Mouse (Mus musculus): ENCODE results near the gene Smc1b.
"Not testable (repeated sequence)": the region's sequence is repeated elsewhere in the genome, so short reads cannot be mapped to it uniquely, and the experiment has no call there.

Smc1b gene

DNA sequence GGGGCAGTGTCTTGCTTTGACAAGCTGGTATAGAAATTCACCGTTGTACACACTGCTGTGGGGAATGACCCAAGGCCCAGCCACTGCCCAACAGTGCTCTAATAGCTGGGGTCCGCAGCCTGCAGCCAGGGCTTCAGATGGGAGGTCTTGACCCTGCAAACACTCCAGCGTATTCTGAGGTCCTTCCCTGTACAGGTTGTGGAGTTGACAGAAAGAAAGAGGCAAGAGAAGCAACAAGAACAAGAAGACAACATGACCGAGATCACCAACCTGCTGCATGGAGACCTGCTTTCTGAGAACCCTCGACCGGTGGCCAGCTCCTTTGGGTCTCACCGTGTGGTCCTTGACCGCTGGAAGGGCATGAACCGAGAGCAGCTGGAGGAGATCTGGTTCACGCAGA, 9.5 kb upstream of the Smc1b start:
- in situ Hi-C loops (cut with MboI, MseI): loop anchor here in 1 of 2 experiments (5.0 kb wide), 1 partner anchor 1814 kb away; no protein-coding TSS in a partner anchor

DNA sequence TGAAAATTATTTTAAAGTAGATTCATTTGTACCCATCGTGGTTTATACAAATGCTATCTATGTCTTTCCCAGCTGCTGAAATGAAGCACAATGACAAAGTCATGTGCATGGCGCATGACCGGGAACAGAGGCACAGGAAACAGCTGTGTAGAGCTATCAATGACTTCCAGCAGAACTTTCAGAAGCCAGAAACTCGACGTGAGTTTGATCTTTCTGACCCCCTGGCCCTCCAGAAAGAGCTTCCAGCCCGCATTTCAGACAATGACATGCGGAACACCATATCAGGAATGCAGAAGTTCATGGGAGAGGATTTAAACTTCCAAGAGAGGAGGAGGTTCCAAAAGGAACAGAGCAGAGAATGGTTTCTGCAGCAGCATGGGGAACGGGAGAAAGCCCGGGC, 3.4 kb upstream of the Smc1b start:
- in situ Hi-C loops (cut with MboI, MseI): no loop called here

DNA sequence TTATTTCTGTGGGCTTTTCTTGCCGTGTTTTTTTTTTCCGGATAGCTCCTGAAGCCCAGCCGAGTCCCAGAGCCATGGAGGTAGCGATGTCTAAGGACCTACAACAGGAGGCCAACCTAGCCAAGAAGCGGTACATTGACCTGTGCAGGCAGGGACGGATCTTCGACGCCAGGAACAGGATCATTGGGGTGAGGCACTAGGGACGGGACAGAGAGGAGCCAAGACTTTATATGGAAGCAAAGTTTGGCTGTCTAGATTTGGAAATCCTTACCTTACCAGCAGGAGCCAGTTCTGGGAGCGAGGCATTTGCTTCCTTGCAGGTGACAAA, 393 bp upstream of the Smc1b start:
- in situ Hi-C loops (cut with MboI, MseI): no loop called here

DNA sequence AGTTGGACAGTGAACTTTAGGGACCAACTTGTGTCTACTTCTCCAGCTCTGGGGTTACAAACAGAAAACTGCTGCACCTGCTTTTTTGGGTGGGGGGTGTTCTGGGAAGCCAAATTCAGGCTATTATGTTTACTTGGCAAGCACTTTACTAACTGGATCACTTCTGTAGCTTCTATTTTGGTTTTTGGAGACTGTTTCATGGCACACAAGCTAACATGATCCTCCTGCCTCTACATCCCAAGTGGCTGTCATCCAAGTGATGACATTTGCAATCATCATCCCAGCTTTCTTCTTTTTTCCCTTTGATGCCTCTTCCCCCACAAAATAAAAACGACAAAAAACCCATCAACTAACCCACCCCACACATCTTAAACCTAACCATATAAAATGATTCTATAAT, 46.1 kb downstream of the Smc1b start:
- in situ Hi-C loops (cut with MboI, MseI): no loop called here

DNA sequence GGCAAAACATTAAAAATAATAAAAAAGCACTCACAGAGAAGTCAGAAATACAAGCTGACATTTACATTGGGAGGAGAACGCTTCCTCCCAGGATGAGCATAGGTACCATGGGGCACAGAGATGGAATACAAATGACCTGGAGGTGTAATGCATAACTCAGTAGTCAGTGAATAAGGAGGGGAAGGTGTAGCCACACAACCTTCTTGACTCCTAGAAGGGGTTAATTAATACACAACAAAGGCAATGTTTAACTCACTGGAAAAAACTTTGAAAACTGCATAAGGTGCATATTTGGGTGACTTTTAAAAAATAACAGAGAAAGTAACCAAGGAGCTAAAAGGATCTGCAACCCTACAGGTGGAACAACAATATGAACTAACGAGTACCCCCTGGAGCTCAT, 59.1 kb downstream of the Smc1b start:
- in situ Hi-C loops (cut with MboI, MseI): loop anchor here (5.0 kb wide), 1 partner anchor 75 kb away; no protein-coding TSS in a partner anchor

DNA sequence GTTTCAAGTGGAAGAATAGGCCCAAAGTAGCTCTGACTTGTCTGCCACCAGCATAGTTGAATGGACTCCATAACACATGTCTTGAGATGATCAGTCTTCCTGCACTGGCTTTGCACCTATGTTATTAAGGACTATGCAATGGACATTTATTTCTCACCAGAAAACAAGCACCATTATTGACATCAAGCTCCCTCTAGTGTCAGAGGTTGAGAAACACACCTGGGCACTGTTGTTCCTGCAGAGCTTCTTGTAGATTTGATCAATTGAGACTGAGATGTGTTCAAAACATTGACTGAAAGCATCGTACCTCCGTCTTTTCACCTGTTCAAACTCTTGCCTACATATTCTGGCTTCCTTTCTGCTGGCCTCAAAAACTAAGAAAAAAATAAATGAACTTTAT, 61.2 kb downstream of the Smc1b start:
- in situ Hi-C loops (cut with MboI, MseI): loop anchor here (5.0 kb wide), 1 partner anchor 73 kb away; no protein-coding TSS in a partner anchor

DNA sequence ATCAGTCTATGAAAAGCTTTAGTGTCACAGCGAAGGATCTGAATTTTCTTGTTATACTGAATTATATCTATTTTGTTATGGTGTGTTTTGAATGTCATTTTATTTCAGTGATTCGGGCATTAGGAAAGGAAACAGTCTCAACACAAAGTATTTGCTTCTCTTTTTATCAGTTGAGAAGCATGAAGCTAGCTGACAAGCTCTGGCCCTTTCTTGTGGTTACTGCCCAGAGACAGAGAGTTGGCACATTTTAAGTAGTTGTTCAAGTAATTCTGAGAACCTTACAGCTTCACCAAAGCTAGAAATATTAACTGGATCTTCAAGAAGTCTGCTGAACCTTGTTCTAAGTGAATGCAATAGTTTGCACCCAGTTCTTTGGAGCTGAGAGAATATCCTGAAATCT, 68.3 kb downstream of the Smc1b start:
- in situ Hi-C loops (cut with MboI, MseI): no loop called here

DNA sequence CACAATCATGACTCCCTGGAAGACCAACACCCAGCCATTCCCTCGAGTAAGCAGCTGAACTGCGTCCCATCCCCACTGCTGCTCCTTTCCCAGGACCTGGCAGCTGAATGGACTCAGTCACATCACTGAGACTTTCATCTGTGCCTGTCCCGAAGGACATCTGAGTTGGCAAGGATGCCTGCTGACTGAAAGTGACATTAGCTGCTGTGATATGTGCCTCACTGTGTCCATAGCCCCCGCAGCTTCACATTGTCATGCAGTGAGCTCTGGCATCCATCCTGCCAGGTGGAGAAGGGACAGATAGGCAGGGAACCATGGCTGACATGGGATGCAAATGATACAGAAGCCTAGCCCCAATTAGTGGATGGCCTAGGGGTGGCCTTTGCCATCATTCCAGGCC, 76.6 kb downstream of the Smc1b start:
- in situ Hi-C loops (cut with MboI, MseI): no loop called here

DNA sequence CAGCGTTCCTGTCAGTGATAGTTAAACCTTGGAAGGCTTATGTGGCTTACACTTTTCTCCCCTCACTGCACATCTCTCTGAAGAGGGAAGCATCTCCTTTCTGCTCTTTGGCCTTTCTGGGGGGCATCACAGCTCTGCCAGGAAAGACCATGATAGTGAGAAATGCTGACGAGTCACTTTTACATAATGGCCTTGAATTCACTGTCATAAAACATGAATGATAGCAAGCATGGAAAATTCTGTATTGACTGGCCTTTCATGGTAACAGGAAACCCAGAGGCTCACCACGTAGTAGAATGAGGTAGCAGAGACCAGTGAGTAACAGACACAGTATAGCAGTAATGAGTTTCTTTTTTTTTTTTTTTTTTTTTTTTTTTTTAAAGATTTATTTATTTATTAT, 77.7 kb downstream of the Smc1b start:
- in situ Hi-C loops (cut with MboI, MseI): no loop called here

DNA sequence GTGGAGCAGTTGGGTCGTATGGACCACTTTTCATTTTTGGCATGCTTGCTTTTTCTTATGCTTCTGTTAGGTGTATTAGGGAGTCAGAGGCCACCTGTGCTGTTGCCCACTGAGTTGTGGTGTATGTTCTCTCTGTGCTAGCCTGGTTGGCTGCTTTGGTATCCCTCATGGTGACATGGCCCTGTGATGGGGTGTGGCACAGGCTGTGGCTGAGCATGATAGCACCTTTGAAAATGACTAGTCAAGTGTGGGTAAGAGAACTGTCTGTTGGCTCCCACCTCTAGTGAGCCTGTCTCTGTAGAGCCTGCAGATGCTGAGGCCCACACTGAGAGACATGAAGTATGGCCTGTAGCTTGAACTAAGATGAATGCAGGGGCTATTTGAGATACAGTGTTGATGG, 82.0 kb downstream of the Smc1b start:
- in situ Hi-C loops (cut with MboI, MseI): no loop called here

DNA sequence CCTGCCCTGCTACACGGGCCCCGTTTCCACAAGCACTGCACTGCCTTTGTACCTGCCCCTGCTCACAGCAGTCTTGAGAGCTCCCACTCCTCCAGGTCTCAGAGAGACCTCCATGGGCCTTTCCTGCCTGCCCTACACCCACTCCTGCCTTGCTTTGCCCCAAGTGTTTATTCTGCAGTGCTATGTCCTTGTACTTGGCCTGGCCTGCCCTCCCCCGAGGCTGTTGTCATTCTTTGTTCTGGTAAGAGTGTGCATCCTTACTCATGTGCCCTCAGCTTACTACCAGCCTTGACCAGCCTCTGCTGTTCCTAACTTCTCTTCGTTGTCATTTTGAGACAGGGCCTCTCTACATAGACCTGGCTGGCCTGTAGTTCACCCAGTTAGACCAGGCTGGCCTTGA, 83.9 kb downstream of the Smc1b start:
- in situ Hi-C loops (cut with MboI, MseI): no loop called here

DNA sequence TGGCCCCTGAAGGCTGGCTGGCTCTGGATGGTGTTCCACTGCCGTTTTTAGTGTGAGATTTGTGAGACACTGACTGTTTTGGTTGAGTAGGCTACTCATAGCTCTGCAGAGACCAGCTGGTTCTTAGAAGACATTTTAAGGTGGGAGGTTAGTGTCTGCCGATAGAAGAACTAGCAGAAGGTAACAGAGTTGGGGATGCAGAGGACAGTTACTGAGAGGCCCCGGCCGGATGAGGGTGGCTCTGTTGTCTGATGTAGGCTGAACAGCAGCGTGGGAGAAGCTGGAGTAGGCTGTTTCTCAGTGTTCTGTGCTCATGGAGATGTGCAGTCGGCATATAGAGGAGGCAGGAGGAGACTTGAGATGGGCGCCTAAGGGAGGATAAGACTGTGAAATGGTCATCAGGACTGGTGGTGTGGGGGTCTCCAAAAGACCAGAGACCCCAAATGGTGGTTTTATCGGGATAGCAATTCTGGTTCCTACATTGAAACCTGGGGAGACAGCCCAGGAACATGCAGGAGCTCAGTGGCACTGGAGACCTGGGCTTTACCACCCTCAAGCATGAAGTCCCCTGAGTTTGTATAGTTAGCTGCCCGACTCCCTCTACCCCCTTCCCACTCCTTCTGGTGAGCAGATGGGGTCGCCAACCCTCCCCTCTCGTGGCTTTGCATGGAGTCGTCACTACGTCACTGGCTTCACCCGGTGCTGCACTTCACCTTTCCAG, 85.4 kb downstream of the Smc1b start:
- in situ Hi-C loops (cut with MboI, MseI): no loop called here

DNA sequence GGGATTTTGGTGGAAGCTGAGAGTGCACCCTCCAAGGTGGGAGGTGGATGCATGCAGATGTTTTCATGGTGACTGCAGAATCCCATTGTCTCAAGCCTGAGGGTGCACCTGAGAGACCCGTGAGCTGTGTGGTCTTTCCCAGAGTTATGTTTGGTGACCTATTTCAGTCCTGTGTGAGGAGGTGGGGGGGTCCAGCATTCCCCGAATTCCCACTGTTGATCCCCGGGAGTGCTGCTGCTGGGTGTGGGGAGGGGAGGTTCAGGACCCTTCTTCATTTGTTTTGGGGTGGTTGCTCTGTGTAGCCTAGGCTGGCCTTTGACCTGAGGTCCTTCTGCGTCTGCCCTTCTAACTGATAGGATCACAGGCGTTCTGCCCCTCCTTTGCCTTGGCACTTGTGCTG, 88.0 kb downstream of the Smc1b start:
- in situ Hi-C loops (cut with MboI, MseI): no loop called here

DNA sequence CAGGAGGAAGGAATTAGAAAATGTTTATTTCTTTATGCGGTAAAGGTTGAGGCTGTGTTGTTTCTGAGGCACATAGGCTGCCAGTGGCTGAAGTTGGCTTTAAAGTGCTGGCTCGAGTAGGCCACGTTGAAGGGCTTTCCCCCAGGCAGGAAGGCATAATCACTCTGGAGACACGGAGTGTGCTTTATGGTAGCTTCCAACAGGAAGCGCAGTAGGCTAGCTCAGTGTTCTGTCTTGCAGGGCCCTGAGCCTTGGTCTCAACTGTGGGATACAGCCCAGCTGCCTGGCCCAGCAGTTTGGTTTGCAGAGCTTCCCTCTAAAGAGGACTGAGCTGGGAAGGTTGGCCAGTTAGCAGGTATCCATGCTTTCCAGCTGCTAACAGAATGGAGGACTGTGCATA, 88.6 kb downstream of the Smc1b start:
- in situ Hi-C loops (cut with MboI, MseI): no loop called here

DNA sequence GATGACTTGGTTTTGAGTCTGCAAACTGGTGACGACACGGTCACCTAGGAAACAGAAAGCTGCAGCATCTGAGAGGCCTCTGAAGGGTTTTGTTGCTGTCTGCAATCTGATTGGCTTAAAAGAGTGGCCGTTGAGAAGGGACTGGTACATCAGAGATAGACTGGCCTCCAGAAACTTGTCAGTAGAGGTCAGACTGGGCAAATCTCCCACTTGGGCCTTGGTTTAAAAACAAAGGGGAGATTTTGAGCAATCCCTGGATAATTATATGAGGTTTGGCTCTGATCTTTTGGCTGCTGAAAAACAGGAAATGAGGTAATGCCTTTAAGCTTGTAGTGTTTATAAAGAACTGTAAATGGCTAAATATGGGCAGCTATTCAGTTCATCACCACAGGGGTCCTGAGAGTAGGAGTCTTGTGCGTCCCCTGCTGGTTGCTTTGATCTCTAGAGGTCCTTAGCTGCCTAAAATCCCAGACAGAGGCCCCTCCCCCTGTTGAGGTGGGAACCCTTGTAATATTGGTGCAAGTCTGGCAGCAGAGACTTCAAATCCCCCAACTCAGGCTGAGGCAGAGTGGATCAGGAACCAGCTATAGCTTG, 89.3 kb downstream of the Smc1b start:
- in situ Hi-C loops (cut with MboI, MseI): no loop called here

DNA sequence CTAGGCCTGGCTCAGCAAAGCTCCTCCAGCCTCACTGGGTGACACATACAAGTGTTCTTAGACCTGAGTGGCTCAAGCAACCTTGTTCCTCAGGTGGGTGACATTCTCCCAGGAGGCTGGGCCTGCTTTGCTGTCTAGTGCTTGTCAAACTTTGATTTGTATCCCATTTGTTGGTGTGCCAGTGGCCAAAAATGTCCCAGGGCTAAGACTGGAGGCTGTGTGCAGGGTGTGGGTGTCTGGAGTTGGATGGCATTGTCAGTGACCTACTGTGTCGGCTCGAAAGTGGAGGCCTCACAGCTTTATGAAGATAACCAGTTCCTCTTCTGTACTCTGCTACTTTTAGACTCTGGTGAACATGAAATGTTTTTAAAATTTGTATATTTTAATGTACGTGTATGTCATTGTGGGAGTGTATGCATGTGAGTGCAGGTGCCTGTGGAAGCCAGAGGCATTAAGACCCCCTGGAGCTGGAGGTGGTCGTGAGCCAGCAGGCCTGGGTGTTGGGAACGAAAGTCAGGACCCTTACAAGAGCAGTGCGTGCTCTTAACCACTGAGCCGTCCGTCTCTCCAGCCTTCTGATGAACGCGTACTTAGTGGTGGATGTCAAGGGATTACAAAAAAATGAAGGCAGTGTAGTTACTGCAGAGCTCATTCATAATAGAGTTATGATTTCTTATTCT, 90.1 kb downstream of the Smc1b start:
- in situ Hi-C loops (cut with MboI, MseI): no loop called here

DNA sequence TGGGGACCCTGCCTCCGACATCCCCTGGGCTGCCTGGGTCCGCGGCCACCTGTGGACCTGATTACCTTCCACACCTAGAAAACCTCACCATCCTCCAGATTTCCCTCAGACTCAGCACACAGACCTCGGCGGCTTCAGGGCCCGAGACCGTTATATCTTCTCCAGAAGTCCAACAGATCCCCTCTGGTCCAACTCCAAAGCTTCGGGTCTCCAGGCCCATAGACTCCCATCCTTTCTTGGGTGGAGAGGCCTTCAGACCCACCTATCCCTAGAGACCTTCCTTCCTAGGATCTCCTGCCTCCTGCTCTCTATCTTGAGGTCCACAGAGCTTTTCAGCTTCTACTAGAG, 94.4 kb downstream of the Smc1b start:
- in situ Hi-C loops (cut with MboI, MseI): no loop called here

DNA sequence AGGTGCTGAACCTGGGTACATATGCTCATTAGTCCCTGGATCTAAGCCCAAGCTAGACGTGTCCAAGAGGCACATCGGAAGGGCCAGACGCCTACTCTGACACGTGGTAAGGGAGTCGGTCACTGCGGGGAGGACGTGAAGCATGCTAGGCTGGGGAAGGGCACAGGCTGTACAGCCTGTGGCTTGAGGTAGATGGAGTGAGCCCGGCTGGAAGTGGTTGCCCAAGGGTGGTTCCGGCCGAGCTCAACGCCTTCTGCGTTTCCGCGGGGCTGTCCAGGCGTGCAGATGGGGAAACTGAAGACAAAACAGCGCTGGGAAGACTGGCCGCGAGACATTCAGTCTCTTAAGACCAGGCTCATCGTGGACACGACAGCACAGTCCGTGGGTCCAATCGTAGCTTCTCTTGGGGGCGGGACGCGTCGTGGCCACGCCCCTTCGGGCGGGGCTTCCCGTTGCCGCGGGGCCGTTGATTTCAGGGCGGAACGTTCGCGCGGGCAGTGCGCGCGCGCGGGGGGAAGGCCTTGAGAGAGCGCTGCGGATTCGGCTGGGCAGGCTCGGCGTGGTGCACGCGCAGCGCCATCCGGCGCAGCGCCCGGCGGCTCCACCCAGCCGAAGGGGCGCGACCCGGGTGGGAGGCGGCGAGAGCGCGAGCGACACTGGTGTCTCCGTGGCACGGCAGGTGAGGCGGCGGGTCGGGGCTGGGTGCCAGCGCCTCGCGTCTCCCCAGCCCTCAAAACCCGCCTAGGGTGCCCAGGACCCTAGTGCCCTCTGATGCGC, 95.0 kb downstream of the Smc1b start:
- in situ Hi-C loops (cut with MboI, MseI): no loop called here

DNA sequence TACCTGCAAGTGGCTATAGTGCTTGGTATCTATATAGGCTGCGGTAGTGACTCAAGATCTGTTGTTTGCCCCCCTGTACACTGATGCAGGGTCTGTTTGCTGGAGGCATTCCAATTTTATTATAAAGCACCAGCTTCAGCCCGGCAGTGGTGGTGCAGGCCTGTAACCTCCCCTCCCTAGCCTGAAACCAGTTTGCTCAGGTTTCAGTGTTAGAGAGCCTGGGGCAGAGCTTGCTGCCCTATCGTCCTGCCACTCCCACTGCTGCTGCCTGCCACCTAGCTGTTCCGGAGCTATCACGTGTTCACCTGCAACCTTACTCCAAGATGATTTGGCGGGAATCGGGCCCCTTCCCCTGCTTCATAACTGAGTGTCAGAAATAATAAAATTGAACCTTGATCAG, 97.8 kb downstream of the Smc1b start:
- in situ Hi-C loops (cut with MboI, MseI): not testable (repeated sequence)

DNA sequence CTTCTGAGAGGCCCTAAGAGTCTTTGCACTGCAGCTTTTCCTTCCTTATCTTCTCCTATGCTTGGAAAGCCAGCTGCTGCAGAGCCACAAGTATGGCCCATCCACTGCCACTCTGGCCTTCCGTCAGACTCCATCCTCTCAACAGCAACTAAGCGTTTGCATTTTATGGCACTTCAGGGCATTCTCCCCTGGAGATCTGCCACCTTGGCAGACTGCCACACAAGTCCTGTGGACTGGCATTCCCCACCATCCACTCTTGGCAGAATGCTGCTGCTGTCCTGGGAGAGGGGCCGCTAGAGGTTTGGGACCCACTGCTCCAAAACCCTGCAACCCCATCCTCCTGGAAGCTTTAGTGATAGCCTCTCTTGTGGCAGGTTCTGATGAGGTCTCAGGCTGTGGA, 99.9 kb downstream of the Smc1b start:
- in situ Hi-C loops (cut with MboI, MseI): no loop called here

DNA sequence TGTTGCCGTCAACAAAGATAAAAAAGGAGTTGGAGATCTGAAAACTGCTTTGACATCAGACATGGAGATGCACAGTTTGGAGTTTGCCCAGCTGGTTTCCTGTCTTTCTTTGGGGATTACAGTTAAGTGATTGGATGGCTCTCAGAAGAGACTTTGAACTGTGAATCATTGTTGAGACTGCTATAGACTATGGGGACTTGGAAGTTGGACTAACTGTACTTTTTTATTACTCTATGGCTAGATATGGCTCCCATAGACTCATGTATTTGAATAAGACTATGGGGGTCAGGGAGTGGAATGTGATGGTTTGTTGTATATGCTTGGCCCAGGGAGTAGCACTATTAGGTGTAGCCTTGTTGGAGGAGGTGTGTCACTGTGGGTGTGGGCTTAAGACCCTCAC, 101.1 kb downstream of the Smc1b start:
- in situ Hi-C loops (cut with MboI, MseI): not testable (repeated sequence)

DNA sequence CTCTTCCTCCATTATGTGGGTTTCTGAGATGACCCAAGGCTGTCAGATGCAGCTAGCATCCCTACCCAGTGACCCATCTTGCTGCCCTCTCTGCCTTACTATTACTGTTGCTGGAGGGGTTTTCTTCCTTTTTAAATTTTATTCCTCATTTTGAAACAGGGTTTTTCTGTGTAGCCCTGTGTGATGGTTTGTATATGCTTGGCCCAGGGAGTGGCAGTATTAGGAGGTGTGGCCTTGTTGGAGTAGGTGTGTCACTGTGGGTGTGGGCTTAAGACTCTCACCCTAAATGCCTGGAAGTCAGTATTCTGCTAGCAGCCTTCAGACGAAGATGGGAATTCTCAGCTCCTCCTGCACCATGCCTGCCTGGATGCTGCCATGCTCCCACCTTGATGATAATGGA, 103.1 kb downstream of the Smc1b start, which contains the start of gene Fam118a:
Gene Fam118a (plus strand): TSS at position 301 of the 400 bp plus-strand sequence.
- in situ Hi-C loops (cut with MboI, MseI): not testable (repeated sequence)
